In the genomic region with DNA sequence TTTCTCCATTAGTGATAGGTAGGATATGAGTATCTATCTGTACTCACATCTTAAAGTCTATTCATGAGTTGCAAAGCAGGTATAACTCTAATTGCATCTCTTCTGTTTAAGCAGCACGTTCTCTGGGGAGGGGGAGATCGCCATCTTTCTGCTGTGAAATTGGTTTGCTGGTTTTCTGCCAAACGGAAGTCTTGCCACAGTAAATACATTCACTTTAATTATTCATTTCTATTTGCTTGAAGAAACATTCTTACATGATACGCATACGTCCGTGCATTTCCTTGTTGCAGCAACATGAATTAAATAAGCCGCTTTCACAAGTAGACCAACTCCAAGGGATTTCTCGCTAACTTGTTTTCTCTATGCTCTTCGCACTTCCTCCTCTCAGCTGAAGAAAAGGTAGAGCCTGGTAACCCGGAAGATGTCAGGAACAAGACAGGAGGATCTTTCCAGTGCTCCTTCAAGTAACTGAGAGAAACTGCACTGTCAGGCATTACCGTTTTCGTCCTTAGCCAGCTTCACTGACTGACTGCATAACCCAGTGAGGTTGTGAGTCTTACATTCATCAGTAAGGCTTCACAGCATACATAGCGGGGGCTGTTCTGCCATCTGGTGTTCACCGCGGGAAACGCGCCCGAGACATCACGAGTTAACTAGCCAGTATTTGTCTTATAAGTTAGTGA, we compare ENCODE assay signal across 8 mouse cellular contexts. TPM values are rescaled to one million over a fixed set of nuclear protein-coding genes. Genes with fewer than 3 reads are reported as not detected.
DNase-seq lines count a peak whose midpoint lies in the region; ATAC-seq and TF ChIP-seq lines count a peak whose summit lies in the region.

No protein-coding gene starts in this region.

- H3K9ac ChIP-seq in intestine, embryonic 16.5 days (ENCODE audit: low read depth, low read length): no peak overlapping the region
- no peak overlapping the region for H3K9ac ChIP-seq in midbrain, embryonic 11.5 days (ENCODE audit: low read length)

- no peaks in the 10 kb centered on the region for H3K9me3 ChIP-seq in intestine, embryonic 16.5 days (ENCODE audit: control insufficient read depth, low read length)
- H3K9me3 ChIP-seq in midbrain, embryonic 11.5 days (ENCODE audit: control insufficient read depth, low read length): no peaks in the 10 kb centered on the region

- TF ChIP-seq POLR2A in cortical plate, adult 2 months (IDR thresholded peaks at IDR 0.05; ENCODE audit: extremely low read depth, insufficient read depth, low read length): no peak

- DNase-seq in adrenal gland, adult 18-20 months (ENCODE audit: low spot score in 2 of 2): peak; percentile 65 to 70
- peak; percentile 24 for DNase-seq in gastrocnemius, postnatal 25 days
- DNase-seq in left cerebral cortex, postnatal 14 days (ENCODE audit: low spot score in 2 of 2): peak; percentile 89 to 91
- peak; percentile 99 for DNase-seq in midbrain, embryonic 11.5 days (ENCODE audit: low spot score, missing footprints)
- peak; percentile 66 for DNase-seq in skeletal muscle tissue, adult 2 months (ENCODE audit: low read depth, low spot score)

- H3K4me2 ChIP-seq in intestine, embryonic 16.5 days (ENCODE audit: low read depth, low read length): 0 out of 2 replicates have a peak overlapping the region, but pooled peaks have one; percentile 7
- H3K4me2 ChIP-seq in midbrain, embryonic 11.5 days: no peak overlapping the region

- H3K27me3 ChIP-seq in intestine, embryonic 16.5 days (replicated peaks; ENCODE audit: control insufficient read depth, insufficient read depth, low read length): no peaks in the 10 kb centered on the region
- no peaks in the 10 kb centered on the region for H3K27me3 ChIP-seq in midbrain, embryonic 11.5 days (ENCODE audit: control insufficient read depth, insufficient read depth, low read length)

- H3K36me3 ChIP-seq in intestine, embryonic 16.5 days (ENCODE audit: control insufficient read depth, insufficient read depth, low read length): no peaks in the 10 kb centered on the region
- H3K36me3 ChIP-seq in midbrain, embryonic 11.5 days (ENCODE audit: control insufficient read depth, insufficient read depth, low read length): no peaks in the 10 kb centered on the region

- no peak overlapping the region for H3K27ac ChIP-seq in cortical plate, adult 2 months (ENCODE audit: insufficient read depth, low read length)
- H3K27ac ChIP-seq in intestine, embryonic 16.5 days (ENCODE audit: low read length): no peak overlapping the region
- no peak overlapping the region for H3K27ac ChIP-seq in midbrain, embryonic 11.5 days (ENCODE audit: low read depth, low read length)

- peak overlapping the region; percentile 7; the same call in 1 of the 2 replicates for H3K4me3 ChIP-seq in cortical plate, adult 2 months (ENCODE audit: insufficient read depth, low read length)
- H3K4me3 ChIP-seq in intestine, embryonic 16.5 days (ENCODE audit: low read length): no peak overlapping the region
- no peak overlapping the region for H3K4me3 ChIP-seq in midbrain, embryonic 11.5 days (ENCODE audit: low read depth, low read length)

- peak; percentile 95 for ATAC-seq in intestine, embryonic 16.5 days
- ATAC-seq in midbrain, embryonic 11.5 days (ENCODE audit: low FRiP score): peak; percentile 61; the same call in 1 of the 2 replicates
- no peak for ATAC-seq in erythroblast, adult 5-6 weeks (replicated peaks; ENCODE audit: low FRiP score, poor library complexity, severe bottlenecking)

- WGBS in intestine, embryonic 16.5 days: 34% methylated on average over 19 of the region's 19 CpGs
- 45% methylated on average over 19 of the region's 19 CpGs for WGBS in midbrain, embryonic 11.5 days

- no peaks in the 10 kb centered on the region for H3K4me1 ChIP-seq in cortical plate, adult 2 months (ENCODE audit: control insufficient read depth, insufficient read depth, low read length)
- no peaks in the 10 kb centered on the region for H3K4me1 ChIP-seq in intestine, embryonic 16.5 days (ENCODE audit: control insufficient read depth, insufficient read depth, low read length)
- no peaks in the 10 kb centered on the region for H3K4me1 ChIP-seq in midbrain, embryonic 11.5 days (ENCODE audit: control insufficient read depth, insufficient read depth, low read length)

- intact Hi-C loops in left cerebral cortex, postnatal 14 days (cut with DNase I): loop anchor here (2.0 kb wide), 1 partner anchor 249 kb away; no protein-coding TSS in a partner anchor

- peak; percentile 95 for TF ChIP-seq CTCF in cortical plate, adult 2 months (IDR thresholded peaks at IDR 0.05; ENCODE audit: extremely low read depth, insufficient read depth, low read length)

RNA-seq across cellular contexts. Expression of gene Prkca, which starts 34.1 kb away (rescaled TPM):
- total RNA-seq in adrenal gland, adult 18-20 months (2021): 10 to 100 TPM in 1 of 2 experiments, 1 to 10 TPM in 1; 7.3 to 12.0 TPM
- polyA plus RNA-seq in cortical plate, adult 2 months (2012; rRNA removed): 42.3 and 46.6 TPM in 2 replicates
- 10 to 100 TPM; 46.3 to 48.9 TPM for total RNA-seq in gastrocnemius, postnatal 25 days (2021)
- 19.7 and 20.3 TPM in 2 replicates for polyA plus RNA-seq in intestine, embryonic 16.5 days (2015; fragmentation: Nextera tagmentation; extraction: Ambion mirVana)
- 100 to 1,000 TPM; 135 to 157 TPM for total RNA-seq in left cerebral cortex, postnatal 14 days (2021)
- polyA plus RNA-seq in midbrain, embryonic 11.5 days (2014; fragmentation: Nextera tagmentation; extraction: Ambion mirVana): 3.3 and 4.5 TPM in 2 replicates
- total RNA-seq in erythroblast, adult 5-6 weeks (2015; ENCODE audit: low replicate concordance): 1.7 and 6.7 TPM in 2 replicates
- total RNA-seq in erythroblast, adult 5-6 weeks (2017; ENCODE audit: low replicate concordance): 0.42 and 3.2 TPM in 2 replicates

RNA-seq across cellular contexts. Expression of gene Apoh, which starts 34.7 kb away (rescaled TPM):
- total RNA-seq in adrenal gland, adult 18-20 months (2021): under 1 TPM in 1 of 2 experiments, not detected in 1; 0.27 TPM
- 0.61 and 0.73 TPM in 2 replicates for polyA plus RNA-seq in cortical plate, adult 2 months (2012; rRNA removed)
- total RNA-seq in gastrocnemius, postnatal 25 days (2021): under 1 TPM; 0.84 to 0.96 TPM
- polyA plus RNA-seq in intestine, embryonic 16.5 days (2015; fragmentation: Nextera tagmentation; extraction: Ambion mirVana): 5.2 and 11.5 TPM in 2 replicates
- total RNA-seq in left cerebral cortex, postnatal 14 days (2021): under 1 TPM; 0.38 to 0.40 TPM
- polyA plus RNA-seq in midbrain, embryonic 11.5 days (2014; fragmentation: Nextera tagmentation; extraction: Ambion mirVana): not detected in 2 replicates
- total RNA-seq in erythroblast, adult 5-6 weeks (2015; ENCODE audit: low replicate concordance): not detected in 2 replicates
- not detected in 2 replicates for total RNA-seq in erythroblast, adult 5-6 weeks (2017; ENCODE audit: low replicate concordance)

RNA-seq across cellular contexts. Expression of gene Cep112, which starts 47.2 kb away (rescaled TPM):
- total RNA-seq in adrenal gland, adult 18-20 months (2021): 10 to 100 TPM in 1 of 2 experiments, 1 to 10 TPM in 1; 7.1 to 11.9 TPM
- 2.5 and 3.8 TPM in 2 replicates for polyA plus RNA-seq in cortical plate, adult 2 months (2012; rRNA removed)
- 1 to 10 TPM; 3.7 to 4.7 TPM for total RNA-seq in gastrocnemius, postnatal 25 days (2021)
- polyA plus RNA-seq in intestine, embryonic 16.5 days (2015; fragmentation: Nextera tagmentation; extraction: Ambion mirVana): 4.3 and 6.7 TPM in 2 replicates
- total RNA-seq in left cerebral cortex, postnatal 14 days (2021): 1 to 10 TPM; 6.6 to 6.9 TPM
- 21.3 and 28.5 TPM in 2 replicates for polyA plus RNA-seq in midbrain, embryonic 11.5 days (2014; fragmentation: Nextera tagmentation; extraction: Ambion mirVana)
- not detected in 2 replicates for total RNA-seq in erythroblast, adult 5-6 weeks (2015; ENCODE audit: low replicate concordance)
- total RNA-seq in erythroblast, adult 5-6 weeks (2017; ENCODE audit: low replicate concordance): not detected in 2 replicates

Comparison
In these comparisons a context has a peak if more than half of its experiments do, and no peak if none do; other contexts are left out.
1. DNase-seq: peak in every context shown above with its lines; median percentile 99 in midbrain, embryonic 11.5 days; 90 in left cerebral cortex, postnatal 14 days; 68 in adrenal gland, adult 18-20 months; 66 in skeletal muscle tissue, adult 2 months; 24 in gastrocnemius, postnatal 25 days.
2. RNA of gene Cep112, which starts 47.2 kb away (total RNA-seq): 7.1 to 11.9 TPM in adrenal gland, adult 18-20 months, 6.6 to 6.9 TPM in left cerebral cortex, postnatal 14 days and 3.7 to 4.7 TPM in gastrocnemius, postnatal 25 days; not detected in erythroblast, adult 5-6 weeks; every median in the first group is over 4 times any median in the second.